Mouse (Mus musculus): ENCODE results near the gene Raet1d.
A peak's percentile ranks its signal among the peaks of the same experiment; 100 is the strongest.
"Not testable (repeated sequence)": the region's sequence is repeated elsewhere in the genome, so short reads cannot be mapped to it uniquely, and the experiment has no call there.

The Raet1d gene

DNA sequence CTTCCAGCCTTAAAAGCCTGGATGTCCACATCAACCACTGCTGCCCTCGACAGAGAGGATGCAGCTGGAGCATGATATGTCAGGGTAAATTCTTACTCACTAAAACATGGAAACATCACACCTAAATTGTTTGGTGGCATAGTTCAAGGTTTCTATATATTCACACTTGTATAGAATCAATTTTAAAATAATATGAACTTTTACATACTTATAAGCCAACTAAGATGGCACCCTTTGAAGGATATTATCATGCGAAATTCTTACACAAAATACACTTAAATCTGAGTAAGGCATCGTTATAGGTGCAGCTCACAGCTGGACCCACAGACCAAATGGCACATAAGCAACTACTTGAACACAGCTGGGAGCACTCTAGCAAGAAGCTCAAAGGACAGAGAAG, at the start of gene Raet1d:
TSS of gene Raet1d (plus strand) at position 301 of the 400 bp plus-strand sequence.
- not testable (repeated sequence) for DNase-seq (ENCODE audit: inconsistent ontology term)

- DNase-seq (ENCODE audit: inconsistent ontology term): no peak
These were observed 37.5 kb upstream of the Raet1d start for GRCm38 (mm10) chr10:22322858-22323257.

DNA sequence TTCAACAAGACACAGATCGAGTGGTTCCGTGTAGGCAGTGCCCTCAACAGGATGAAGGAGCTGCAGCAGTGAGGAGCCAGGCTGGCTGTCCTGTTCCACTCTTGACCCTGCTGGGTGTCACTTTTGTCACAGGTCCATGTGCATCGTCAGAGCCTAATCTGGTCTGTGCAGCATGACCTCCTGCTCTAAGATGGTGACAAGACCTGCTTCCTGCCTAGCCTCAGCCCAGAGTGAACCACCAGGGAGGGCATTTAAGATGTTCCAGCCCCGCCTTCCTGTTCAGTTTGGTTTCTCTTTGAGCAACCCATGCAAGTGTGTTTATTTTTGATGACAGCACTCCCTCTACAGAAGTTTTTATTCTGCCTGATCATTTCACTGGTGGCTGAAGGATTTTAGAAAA, 14.6 kb upstream of the Raet1d start:
- DNase-seq (ENCODE audit: inconsistent ontology term): not testable (repeated sequence)

DNA sequence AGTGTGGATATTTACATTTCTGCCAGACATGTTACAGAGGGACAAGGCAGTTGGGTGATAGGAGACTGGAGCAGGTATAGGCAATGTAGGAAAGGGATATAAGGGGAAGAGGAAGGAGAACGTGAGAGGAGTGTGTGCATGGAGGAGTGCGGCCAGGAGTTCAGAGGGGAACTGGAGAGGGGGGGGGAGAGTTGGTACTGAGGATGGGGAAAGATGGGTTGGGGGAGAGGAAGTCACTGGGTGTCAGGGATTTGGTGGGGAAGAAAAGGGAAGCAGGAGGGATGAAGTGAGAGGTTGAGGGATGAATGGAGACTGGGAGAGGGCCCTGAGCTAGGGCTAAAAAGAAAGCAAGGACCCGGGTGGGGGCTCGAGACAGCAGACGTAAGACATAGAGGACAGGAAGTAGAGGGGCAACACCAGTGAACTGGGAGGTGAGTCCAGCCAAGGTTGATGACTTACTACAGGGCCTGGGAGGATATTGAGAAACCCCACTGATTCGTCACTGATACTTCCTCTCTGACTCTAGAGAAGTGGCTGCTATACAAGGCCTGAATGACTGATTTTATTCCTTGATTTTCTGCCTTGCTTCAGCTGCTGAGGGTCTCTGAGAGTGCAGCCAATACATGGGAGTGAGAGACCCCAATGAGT, 6.7 kb upstream of the Raet1d start:
- DNase-seq (ENCODE audit: inconsistent ontology term): not testable (repeated sequence)

DNA sequence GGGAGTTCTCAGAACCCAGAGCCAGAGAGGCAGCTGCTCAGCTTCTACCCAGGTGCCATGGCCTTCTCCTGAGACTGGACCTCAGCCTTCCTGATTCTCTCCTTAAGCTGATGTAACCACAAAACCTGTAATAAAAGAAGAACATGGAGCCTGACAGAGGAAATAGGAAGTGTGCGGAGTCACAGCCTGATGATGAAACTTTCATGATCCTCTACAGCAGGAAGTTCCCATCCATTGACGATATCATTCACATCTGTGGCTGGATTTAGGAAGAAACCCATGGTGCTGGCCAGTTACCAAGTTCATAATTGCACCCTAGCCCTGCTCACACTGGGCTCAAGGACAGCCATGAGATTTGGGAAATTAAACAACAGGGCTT, 6.2 kb upstream of the Raet1d start:
- DNase-seq (ENCODE audit: inconsistent ontology term): not testable (repeated sequence)

- not testable (repeated sequence) for DNase-seq (ENCODE audit: inconsistent ontology term)
These were observed 3.0 kb upstream of the Raet1d start for GRCm38 (mm10) chr10:22357373-22357772.

DNA sequence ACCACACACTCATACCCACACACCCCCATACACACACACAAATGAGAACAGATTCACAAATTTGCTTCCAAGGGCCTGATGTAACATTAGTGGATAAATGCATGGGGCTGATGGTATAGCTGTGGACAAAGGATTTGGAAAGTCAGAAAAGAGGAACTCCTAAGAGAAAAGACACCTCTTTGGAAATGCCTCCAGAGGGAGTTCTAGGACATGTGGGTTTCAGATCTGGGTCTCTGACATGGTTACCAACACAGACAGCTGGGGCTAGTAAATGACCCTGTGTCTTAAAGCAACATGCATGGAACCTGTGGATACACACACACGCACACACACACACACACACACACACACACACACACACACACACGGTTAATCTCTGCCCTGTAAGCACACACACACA, 605 bp downstream of the Raet1d start:
- DNase-seq (ENCODE audit: inconsistent ontology term): not testable (repeated sequence)

GRCm38 (mm10) chr10:22361415-22362352, 1.3 kb downstream of the Raet1d start:
- DNase-seq (ENCODE audit: inconsistent ontology term): peak; percentile 17

GRCm38 (mm10) chr10:22362466-22362865, 2.1 kb downstream of the Raet1d start:
- DNase-seq (ENCODE audit: inconsistent ontology term): not testable (repeated sequence)

DNA sequence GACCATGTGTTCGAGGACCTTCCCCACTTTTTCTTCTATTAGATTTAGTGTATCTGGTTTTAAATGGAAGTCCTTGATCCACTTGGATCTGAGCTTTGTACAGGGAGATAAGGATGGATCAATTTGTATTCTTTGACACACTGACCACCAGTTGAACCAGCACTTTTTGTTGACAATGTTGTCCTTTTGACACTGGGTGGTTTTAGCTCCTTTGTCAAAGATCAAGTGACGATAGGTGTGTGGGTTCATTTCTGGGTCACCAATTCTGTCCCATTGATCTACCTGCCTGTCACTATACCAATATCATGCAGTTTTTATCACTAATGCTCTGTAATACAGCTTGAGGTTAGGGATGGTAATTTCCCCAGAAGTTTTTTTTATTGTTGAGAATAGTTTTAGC, 4.6 kb downstream of the Raet1d start:
- not testable (repeated sequence) for DNase-seq (ENCODE audit: inconsistent ontology term)

- not testable (repeated sequence) for DNase-seq (ENCODE audit: inconsistent ontology term)
These were observed 20.9 kb downstream of the Raet1d start for GRCm38 (mm10) chr10:22381226-22381625.

GRCm38 (mm10) chr10:22390146-22390545, 29.8 kb downstream of the Raet1d start:
- not testable (repeated sequence) for DNase-seq (ENCODE audit: inconsistent ontology term)

- DNase-seq (ENCODE audit: inconsistent ontology term): not testable (repeated sequence)
These were observed 31.3 kb downstream of the Raet1d start for GRCm38 (mm10) chr10:22391616-22392015.

DNA sequence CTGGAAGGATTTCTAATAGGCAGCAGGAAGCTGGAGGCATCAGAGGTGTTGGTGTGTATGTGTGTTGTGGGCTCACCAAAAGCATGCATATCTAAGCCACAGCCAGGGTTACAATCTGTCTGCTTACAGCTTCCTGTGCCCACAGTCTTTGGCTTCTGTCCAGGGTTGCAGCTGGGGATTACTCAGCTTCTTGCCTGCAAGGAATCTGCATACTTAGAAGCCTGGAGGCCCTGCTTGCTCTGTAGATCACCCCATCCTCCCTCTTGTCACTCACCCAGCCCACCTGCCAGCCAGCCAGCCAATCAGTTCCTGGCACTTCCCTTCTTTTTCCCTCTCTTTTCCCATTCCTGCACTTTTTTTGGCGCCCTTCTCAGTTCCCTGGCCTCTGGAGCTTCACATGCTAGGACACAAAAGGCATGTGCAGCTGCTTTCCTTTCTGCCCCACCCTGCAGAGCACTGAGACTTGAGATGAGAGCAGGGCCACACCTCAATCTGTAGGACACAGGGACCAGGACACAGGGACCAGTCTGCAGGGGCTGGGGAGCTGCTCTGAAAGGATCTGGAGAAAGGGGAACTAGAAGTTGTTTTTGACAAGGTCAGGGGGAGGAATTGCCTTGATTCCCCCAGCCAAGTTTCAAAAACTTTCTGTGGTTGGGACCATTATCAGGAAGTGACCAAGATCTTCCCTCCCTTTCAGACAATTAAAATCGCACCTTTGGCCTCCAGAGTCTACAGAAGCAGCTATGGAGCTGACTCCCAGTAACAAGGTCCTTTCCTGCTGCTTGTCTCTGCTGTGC, 32.9 kb downstream of the Raet1d start:
- not testable (repeated sequence) for DNase-seq (ENCODE audit: inconsistent ontology term)

GRCm38 (mm10) chr10:22396680-22397079, 36.3 kb downstream of the Raet1d start:
- not testable (repeated sequence) for DNase-seq (ENCODE audit: inconsistent ontology term)

DNA sequence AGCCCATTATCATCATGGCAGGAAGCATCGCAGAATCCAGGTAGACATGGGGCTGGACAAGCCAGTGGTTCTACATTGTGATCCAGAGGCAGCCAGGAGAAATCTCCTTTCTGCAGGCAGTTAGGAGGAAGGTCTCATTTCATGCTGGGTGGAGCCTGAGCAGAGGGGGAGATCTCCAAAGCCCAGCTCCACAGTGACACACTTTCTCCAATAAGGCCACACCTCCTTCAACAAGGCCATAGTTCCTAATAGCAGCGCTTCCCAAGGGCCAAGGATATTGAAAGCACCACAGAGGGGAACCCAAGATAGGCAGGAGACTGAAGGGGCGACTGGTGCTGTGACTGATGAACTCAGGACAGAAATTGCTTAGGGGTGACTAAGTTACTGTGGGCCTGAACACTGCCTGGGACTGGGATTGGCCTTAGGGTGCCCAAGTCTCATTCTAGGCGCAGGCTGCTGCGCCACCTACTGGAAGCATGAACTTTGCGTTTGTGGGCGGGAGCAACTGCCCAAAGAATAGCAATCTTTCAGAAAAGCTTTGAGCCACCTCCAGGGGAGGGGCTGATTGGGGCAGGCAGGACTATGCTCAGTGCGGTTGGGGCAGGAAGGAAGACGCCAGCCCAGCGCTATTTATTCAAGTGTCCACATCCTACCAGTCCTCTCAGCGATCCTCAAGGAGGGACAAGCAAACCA, 42.0 kb downstream of the Raet1d start:
- peak; percentile 73 for DNase-seq (ENCODE audit: inconsistent ontology term)

GRCm38 (mm10) chr10:22413702-22414494, 53.5 kb downstream of the Raet1d start:
- DNase-seq (ENCODE audit: inconsistent ontology term): peak; percentile 84

Data from Muller cell, postnatal 12 days (primary cell).